Mouse (Mus musculus) testis, postnatal 10 days (tissue): Measurements from ENCODE around the gene Ctsw.
"Not testable (repeated sequence)": the region's sequence is repeated elsewhere in the genome, so short reads cannot be mapped to it uniquely, and the experiment has no call there.

Source experiments
- DNase-seq: peaks from one replicate; pipeline ENCODE4 v3.0.0; 2021; ENCODE audit warnings: low spot score

The Ctsw gene

GRCm38 (mm10) chr19:5468374-5468773 lies at the start of gene Ctsw:
Gene Ctsw (minus strand): TSS chr19:5468507.
- no peak for DNase-seq

GRCm38 (mm10) chr19:5516906-5517505 lies 48.7 kb upstream of the Ctsw start:
- DNase-seq, result no peak

GRCm38 (mm10) chr19:5515840-5516777 lies 47.8 kb upstream of the Ctsw start:
- DNase-seq, result no peak

- no peak for DNase-seq
Observed at GRCm38 (mm10) chr19:5513005-5513349, 44.7 kb upstream of the Ctsw start.

- DNase-seq, result peak; percentile 60
Observed at GRCm38 (mm10) chr19:5512091-5513004, 44.0 kb upstream of the Ctsw start.

- no peak for DNase-seq
Observed at GRCm38 (mm10) chr19:5511074-5511632, 42.8 kb upstream of the Ctsw start.

GRCm38 (mm10) chr19:5510031-5511026 lies 42.0 kb upstream of the Ctsw start, which contains the start of gene Snx32:
Gene Snx32 (minus strand): TSS chr19:5510538.
- peak; percentile 97 for DNase-seq

GRCm38 (mm10) chr19:5503687-5504086 lies 35.4 kb upstream of the Ctsw start, which contains the start of gene 1700020D05Rik:
Gene 1700020D05Rik (minus strand): TSS chr19:5503787.
- DNase-seq, result no peak

GRCm38 (mm10) chr19:5500330-5500875 lies 32.1 kb upstream of the Ctsw start:
- no peak for DNase-seq

GRCm38 (mm10) chr19:5496052-5496370 lies 27.7 kb upstream of the Ctsw start:
- DNase-seq, result no peak

GRCm38 (mm10) chr19:5495353-5496051 lies 27.2 kb upstream of the Ctsw start:
- no peak for DNase-seq

- no peak for DNase-seq
Observed at GRCm38 (mm10) chr19:5494314-5494713, 26.0 kb upstream of the Ctsw start.

- DNase-seq, result not testable (repeated sequence)
Observed at GRCm38 (mm10) chr19:5493301-5493721, 25.0 kb upstream of the Ctsw start.

- DNase-seq, result no peak
Observed at GRCm38 (mm10) chr19:5492641-5493040, 24.3 kb upstream of the Ctsw start.

GRCm38 (mm10) chr19:5490898-5491708 lies 22.8 kb upstream of the Ctsw start:
- peak; percentile 83 for DNase-seq

- peak; percentile 96 for DNase-seq
Observed at GRCm38 (mm10) chr19:5490313-5490897, 22.1 kb upstream of the Ctsw start, which contains the start of gene Cfl1. Gene Cfl1 (plus strand): TSS chr19:5490455.

- DNase-seq, result not testable (repeated sequence)
Observed at GRCm38 (mm10) chr19:5489721-5490120, 21.4 kb upstream of the Ctsw start.

- peak; percentile 98 for DNase-seq
Observed at GRCm38 (mm10) chr19:5488878-5489571, 20.7 kb upstream of the Ctsw start.
